Mouse (Mus musculus) embryo, embryonic 9.5 days (tissue): ENCODE measurements around the gene Pip5k1b.

Experiments used
- DNase-seq: peaks from one replicate; pipeline ENCODE4 v3.0.0-alpha.2; 2017; ENCODE audit errors: extremely low spot score

Gene Pip5k1b

GRCm38 (mm10) chr19:24518384-24518783 is 37.3 kb downstream of the Pip5k1b start:
- no peak for DNase-seq

GRCm38 (mm10) chr19:24517057-24517456 is 38.6 kb downstream of the Pip5k1b start:
- no peak for DNase-seq

- no peak for DNase-seq
Measured at GRCm38 (mm10) chr19:24515941-24516340, 39.7 kb downstream of the Pip5k1b start.

- no peak for DNase-seq
Measured at GRCm38 (mm10) chr19:24514661-24515642, 40.7 kb downstream of the Pip5k1b start.

GRCm38 (mm10) chr19:24513105-24513843 is 42.4 kb downstream of the Pip5k1b start:
- no peak for DNase-seq

- DNase-seq, result no peak
Measured at GRCm38 (mm10) chr19:24511939-24512338, 43.7 kb downstream of the Pip5k1b start.

- no peak for DNase-seq
Measured at GRCm38 (mm10) chr19:24509391-24509790, 46.3 kb downstream of the Pip5k1b start.

GRCm38 (mm10) chr19:24508087-24508767 is 47.4 kb downstream of the Pip5k1b start:
- no peak for DNase-seq

GRCm38 (mm10) chr19:24502736-24503421 is 52.8 kb downstream of the Pip5k1b start:
- DNase-seq, result no peak

GRCm38 (mm10) chr19:24501525-24501924 is 54.1 kb downstream of the Pip5k1b start:
- peak; percentile 20 for DNase-seq

GRCm38 (mm10) chr19:24500431-24500830 is 55.2 kb downstream of the Pip5k1b start:
- no peak for DNase-seq

- no peak for DNase-seq
Measured at GRCm38 (mm10) chr19:24499291-24499690, 56.4 kb downstream of the Pip5k1b start.

GRCm38 (mm10) chr19:24493887-24494286 is 61.8 kb downstream of the Pip5k1b start:
- no peak for DNase-seq

GRCm38 (mm10) chr19:24491824-24492223 is 63.8 kb downstream of the Pip5k1b start:
- no peak for DNase-seq

- DNase-seq, result no peak
Measured at GRCm38 (mm10) chr19:24490275-24490674, 65.4 kb downstream of the Pip5k1b start.

- DNase-seq, result no peak
Measured at GRCm38 (mm10) chr19:24486433-24487296, 69.0 kb downstream of the Pip5k1b start.

- no peak for DNase-seq
Measured at GRCm38 (mm10) chr19:24484612-24485194, 71.0 kb downstream of the Pip5k1b start.

- no peak for DNase-seq
Measured at GRCm38 (mm10) chr19:24480916-24481315, 74.8 kb downstream of the Pip5k1b start.

- peak; percentile 92 for DNase-seq
Measured at GRCm38 (mm10) chr19:24476929-24477882, 78.5 kb downstream of the Pip5k1b start, which contains the start of gene Fam122a. Gene Fam122a (minus strand): TSS chr19:24477356.
